Mouse (Mus musculus) kidney, embryonic 14.5 days (tissue): ENCODE measurements around the gene Chd1l. TPM values are rescaled to one million over a fixed set of nuclear protein-coding genes. Genes with fewer than 3 reads are reported as not detected.

Source experiments
- ATAC-seq: fragments of 200-750 bp; cut with Nextera tagmentation; 2 replicates; pipeline ENCODE4 v1.8.0; 2017; ENCODE audit warnings: moderate number of reproducible peaks, mild to moderate bottlenecking, moderate TSS enrichment, moderate library complexity; ENCODE audit not compliant: low FRiP score, low TSS enrichment
- H3K27ac ChIP-seq: fragments of 300-500 bp; sonication (generic); 2 replicates; pipeline ENCODE4 v1.5.1; 2014; ENCODE audit warnings: low read depth, mild to moderate bottlenecking, low read length, moderate library complexity, mixed read lengths
- H3K27me3 ChIP-seq: fragments of 300-500 bp; sonication (generic); 2 replicates; pipeline ENCODE4 v1.6.1; 2014; ENCODE audit warnings: mild to moderate bottlenecking, low read length; ENCODE audit not compliant: control insufficient read depth, insufficient read depth
- H3K36me3 ChIP-seq: fragments of 300-500 bp; sonication (generic); 2 replicates; pipeline ENCODE4 v1.6.1; 2014; ENCODE audit warnings: low read length, mixed read lengths; ENCODE audit not compliant: control insufficient read depth, insufficient read depth
- H3K4me1 ChIP-seq: fragments of 300-500 bp; sonication (generic); 2 replicates; pipeline ENCODE4 v1.6.1; 2014; ENCODE audit warnings: low read length, mixed read lengths; ENCODE audit not compliant: control insufficient read depth, insufficient read depth
- H3K4me2 ChIP-seq: fragments of 300-500 bp; sonication (generic); replicated peaks from 2 replicates; pipeline ENCODE4 v1.6.1; 2014; ENCODE audit warnings: low read depth, mild to moderate bottlenecking, low read length
- H3K4me3 ChIP-seq: fragments of 300-500 bp; sonication (generic); 2 replicates; pipeline ENCODE4 v1.5.1; 2014; ENCODE audit warnings: mild to moderate bottlenecking, low read length
- H3K9ac ChIP-seq: fragments of 300-500 bp; sonication (generic); 2 replicates; pipeline ENCODE4 v1.6.1; 2014; ENCODE audit warnings: low read depth, mild to moderate bottlenecking, low read length, moderate library complexity
- H3K9me3 ChIP-seq: fragments of 300-500 bp; sonication (generic); 2 replicates; pipeline ENCODE4 v1.6.1; 2016; ENCODE audit warnings: low read length; ENCODE audit not compliant: control insufficient read depth
- WGBS: fragments of 180-500 bp; shearing (Covaris S2); extraction: QIAGEN DNeasy Blood & Tissue Kit; methylation state at CpG from one replicate; pipeline ENCODE4 v1.1.7; 2014; 5-methylcytosine and 5-hydroxymethylcytosine counted together
- polyA plus RNA-seq: library from polyadenylated mRNA; unstranded; fragments of >200 nt; fragmentation: Nextera tagmentation; extraction: Ambion mirVana; gene quantifications from 2 replicates; pipeline ENCODE4 v1.2.1, GENCODE M21; 2014

Gene Chd1l
- polyA plus RNA-seq, 1 experiment from 2014 or later, result 18.1 TPM

GRCm38 (mm10) chr3:97628391-97629001 is 18.5 kb upstream of the Chd1l start, which contains the start of gene Fmo5:
TSS of gene Fmo5 (plus strand) at chr3:97628804.
- Histone ChIP-seq H3K4me1 (no peaks in the 10 kb centered on the region), H3K9me3 (no peaks in the 10 kb centered on the region), H3K4me3 (peak within 1 kb of the TSS; percentile 48), H3K9ac (peak within 1 kb of the TSS; percentile 47), H3K27ac (no peak within 1 kb of the TSS; the same call in 1 of the 2 replicates), H3K36me3 (no peaks in the 10 kb centered on the region), H3K27me3 (no peaks in the 10 kb centered on the region), H3K4me2 (peak within 1 kb of the TSS; percentile 57)
- peak; percentile 96 for ATAC-seq
- 3% methylated on average over 18 of the region's 18 CpGs for WGBS

GRCm38 (mm10) chr3:97627893-97628292 is 17.9 kb upstream of the Chd1l start:
- no peaks in the 10 kb centered on the region for H3K27me3 ChIP-seq
- 70% methylated on average over 7 of the region's 7 CpGs for WGBS
- H3K9ac ChIP-seq, result no peak overlapping the region
- peak overlapping the region; percentile 48 for H3K4me3 ChIP-seq
- H3K4me1 ChIP-seq, result no peaks in the 10 kb centered on the region
- no peaks in the 10 kb centered on the region for H3K36me3 ChIP-seq
- no peak overlapping the region; the same call in 1 of the 2 replicates for H3K27ac ChIP-seq
- no peaks in the 10 kb centered on the region for H3K9me3 ChIP-seq
- peak overlapping the region; percentile 57 for H3K4me2 ChIP-seq
- no peak for ATAC-seq

- no peak overlapping the region for H3K27ac ChIP-seq
- no peak for ATAC-seq
- 50% methylated on average over 2 of the region's 2 CpGs for WGBS
- H3K27me3 ChIP-seq, result no peaks in the 10 kb centered on the region
- H3K4me2 ChIP-seq, result no peak overlapping the region
- H3K36me3 ChIP-seq, result no peaks in the 10 kb centered on the region
- H3K4me1 ChIP-seq, result no peaks in the 10 kb centered on the region
- no peaks in the 10 kb centered on the region for H3K9me3 ChIP-seq
- no peak overlapping the region for H3K4me3 ChIP-seq
- H3K9ac ChIP-seq, result no peak overlapping the region
Measured at GRCm38 (mm10) chr3:97624611-97625010, 14.6 kb upstream of the Chd1l start.

GRCm38 (mm10) chr3:97620657-97621056 is 10.7 kb upstream of the Chd1l start:
- ATAC-seq, result no peak
- no peaks in the 10 kb centered on the region for H3K9me3 ChIP-seq
- H3K27ac ChIP-seq, result no peak overlapping the region
- H3K4me1 ChIP-seq, result no peaks in the 10 kb centered on the region
- 95% methylated on average over 4 of the region's 4 CpGs for WGBS
- H3K4me2 ChIP-seq, result no peak overlapping the region
- H3K27me3 ChIP-seq, result no peaks in the 10 kb centered on the region
- no peaks in the 10 kb centered on the region for H3K36me3 ChIP-seq
- no peak overlapping the region for H3K4me3 ChIP-seq
- no peak overlapping the region for H3K9ac ChIP-seq

- Histone ChIP-seq H3K9ac (no peak overlapping the region), H3K27me3 (no peaks in the 10 kb centered on the region), H3K4me3 (no peak overlapping the region), H3K36me3 (no peaks in the 10 kb centered on the region), H3K27ac (no peak overlapping the region), H3K4me2 (no peak overlapping the region), H3K9me3 (no peaks in the 10 kb centered on the region), H3K4me1 (no peaks in the 10 kb centered on the region)
- no peak for ATAC-seq
- WGBS, result 81% methylated on average over 8 of the region's 8 CpGs
Measured at GRCm38 (mm10) chr3:97617899-97618298, 7.9 kb upstream of the Chd1l start.

- Histone ChIP-seq H3K36me3 (no peaks in the 10 kb centered on the region), H3K9me3 (no peaks in the 10 kb centered on the region), H3K4me3 (no peak overlapping the region), H3K4me2 (no peak overlapping the region), H3K4me1 (no peaks in the 10 kb centered on the region), H3K9ac (no peak overlapping the region), H3K27me3 (no peaks in the 10 kb centered on the region), H3K27ac (no peak overlapping the region)
- ATAC-seq, result no peak
- WGBS, result 93% methylated on average over 18 of the region's 19 CpGs
Measured at GRCm38 (mm10) chr3:97617091-97617825, 7.3 kb upstream of the Chd1l start.

- Histone ChIP-seq H3K9ac (no peak overlapping the region), H3K27me3 (no peaks in the 10 kb centered on the region), H3K4me2 (no peak overlapping the region), H3K4me1 (no peaks in the 10 kb centered on the region), H3K4me3 (no peak overlapping the region; the same call in 1 of the 2 replicates), H3K9me3 (no peaks in the 10 kb centered on the region), H3K27ac (no peak overlapping the region), H3K36me3 (no peaks in the 10 kb centered on the region)
- WGBS, result 91% methylated on average over 4 of the region's 4 CpGs
- no peak for ATAC-seq
Measured at GRCm38 (mm10) chr3:97615933-97616332, 5.9 kb upstream of the Chd1l start.

- no peak for ATAC-seq
- H3K4me2 ChIP-seq, result no peak overlapping the region
- no peaks in the 10 kb centered on the region for H3K9me3 ChIP-seq
- H3K4me1 ChIP-seq, result no peaks in the 10 kb centered on the region
- H3K4me3 ChIP-seq, result no peak overlapping the region
- H3K9ac ChIP-seq, result no peak overlapping the region
- H3K27me3 ChIP-seq, result no peaks in the 10 kb centered on the region
- no peaks in the 10 kb centered on the region for H3K36me3 ChIP-seq
- 9% methylated on average over 1 of the region's 1 CpGs for WGBS
- no peak overlapping the region for H3K27ac ChIP-seq
Measured at GRCm38 (mm10) chr3:97615154-97615553, 5.2 kb upstream of the Chd1l start.

- Histone ChIP-seq H3K9ac (no peak overlapping the region), H3K9me3 (no peaks in the 10 kb centered on the region), H3K4me3 (no peak overlapping the region), H3K4me2 (no peak overlapping the region), H3K36me3 (no peaks in the 10 kb centered on the region), H3K27me3 (no peaks in the 10 kb centered on the region), H3K4me1 (no peaks in the 10 kb centered on the region), H3K27ac (no peak overlapping the region)
- ATAC-seq, result no peak
- WGBS, result 83% methylated on average over 6 of the region's 6 CpGs
Measured at GRCm38 (mm10) chr3:97611021-97611420, 1.0 kb upstream of the Chd1l start.
